Mouse (Mus musculus) erythroblast, embryonic 14.5 days (primary cell): ENCODE measurements around the gene Tspan3. TPM values are rescaled to one million over a fixed set of nuclear protein-coding genes. Genes with fewer than 3 reads are reported as not detected.

Experiments used
- H3K27me3 ChIP-seq: 2 replicates; pipeline ENCODE4 v1.6.1; 2012; ENCODE audit warnings: inconsistent platforms; ENCODE audit not compliant: control insufficient read depth
- H3K36me3 ChIP-seq: 2 replicates; pipeline ENCODE4 v1.6.1; 2012; ENCODE audit warnings: mild to moderate bottlenecking, inconsistent platforms; ENCODE audit not compliant: control insufficient read depth
- H3K4me1 ChIP-seq: 2 replicates; pipeline ENCODE4 v1.6.1; 2012; ENCODE audit warnings: inconsistent platforms; ENCODE audit not compliant: control insufficient read depth
- H3K4me3 ChIP-seq: replicated peaks from 2 replicates; pipeline ENCODE3; 2012; ENCODE audit warnings: moderate library complexity, mild to moderate bottlenecking, inconsistent platforms
- H3K9me3 ChIP-seq: 2 replicates; pipeline ENCODE4 v1.6.1; 2012; ENCODE audit warnings: low read length, inconsistent platforms, mixed read lengths; ENCODE audit not compliant: control insufficient read depth
- GATA1 ChIP-seq: IDR thresholded peaks from 2 replicates; pipeline ENCODE4 v1.6.1; 2012; ENCODE audit warnings: low read length, inconsistent platforms, mixed read lengths
- TAL1 ChIP-seq: IDR thresholded peaks from 3 replicates; pipeline ENCODE4 v1.6.1; 2012; ENCODE audit warnings: low read length, inconsistent platforms, mixed read lengths
- polyA plus RNA-seq: library from polyadenylated mRNA; stranded (reverse); fragments of >175 nt; gene quantifications from 2 replicates; pipeline ENCODE4 v1.2.3, GENCODE M21; 2012

The Tspan3 gene
- polyA plus RNA-seq, 1 experiment, result 0.20 TPM

GRCm38 (mm10) chr9:56160341-56161141, 4.7 kb downstream of the Tspan3 start:
- Histone ChIP-seq H3K4me3 (peak overlapping the region; percentile 89), H3K9me3 (no peaks in the 10 kb centered on the region), H3K27me3 (peaks cover 13% of the 10 kb centered on the region), H3K4me1 (peaks cover 26% of the 10 kb centered on the region), H3K36me3 (no peaks in the 10 kb centered on the region)
- TF ChIP-seq GATA1, result no peak
- no peak for TF ChIP-seq TAL1

- H3K9me3 ChIP-seq, result no peaks in the 10 kb centered on the region
- H3K4me1 ChIP-seq, result peaks cover 22% of the 10 kb centered on the region
- H3K36me3 ChIP-seq, result no peaks in the 10 kb centered on the region
- no peak overlapping the region for H3K4me3 ChIP-seq
- H3K27me3 ChIP-seq, result peaks cover 13% of the 10 kb centered on the region
- no peak for TF ChIP-seq GATA1
- TF ChIP-seq TAL1, result no peak
Observed at GRCm38 (mm10) chr9:56159456-56159855, 5.8 kb downstream of the Tspan3 start.

- no peak for TF ChIP-seq TAL1
- no peak for TF ChIP-seq GATA1
- peaks cover 13% of the 10 kb centered on the region for H3K27me3 ChIP-seq
- no peaks in the 10 kb centered on the region for H3K9me3 ChIP-seq
- no peaks in the 10 kb centered on the region for H3K36me3 ChIP-seq
- no peak overlapping the region for H3K4me3 ChIP-seq
- peaks cover 22% of the 10 kb centered on the region for H3K4me1 ChIP-seq
Observed at GRCm38 (mm10) chr9:56158077-56158476, 7.2 kb downstream of the Tspan3 start.

GRCm38 (mm10) chr9:56154572-56154971, 10.7 kb downstream of the Tspan3 start:
- Histone ChIP-seq H3K27me3 (no peaks in the 10 kb centered on the region), H3K36me3 (no peaks in the 10 kb centered on the region), H3K4me3 (no peak overlapping the region), H3K9me3 (no peaks in the 10 kb centered on the region), H3K4me1 (peaks cover 3% of the 10 kb centered on the region)
- TF ChIP-seq TAL1, result no peak
- TF ChIP-seq GATA1, result no peak

- Histone ChIP-seq H3K4me3 (no peak overlapping the region), H3K27me3 (no peaks in the 10 kb centered on the region), H3K36me3 (no peaks in the 10 kb centered on the region), H3K9me3 (no peaks in the 10 kb centered on the region), H3K4me1 (no peaks in the 10 kb centered on the region)
- no peak for TF ChIP-seq GATA1
- TF ChIP-seq TAL1, result no peak
Observed at GRCm38 (mm10) chr9:56152482-56153007, 12.7 kb downstream of the Tspan3 start.

- Histone ChIP-seq H3K36me3 (no peaks in the 10 kb centered on the region), H3K4me1 (no peaks in the 10 kb centered on the region), H3K27me3 (no peaks in the 10 kb centered on the region), H3K4me3 (no peak overlapping the region), H3K9me3 (no peaks in the 10 kb centered on the region)
- TF ChIP-seq GATA1, result no peak
- TF ChIP-seq TAL1, result no peak
Observed at GRCm38 (mm10) chr9:56151745-56152481, 13.4 kb downstream of the Tspan3 start.

- Histone ChIP-seq H3K4me3 (no peak overlapping the region), H3K27me3 (no peaks in the 10 kb centered on the region)
Observed at GRCm38 (mm10) chr9:56146326-56146923, 18.9 kb downstream of the Tspan3 start.

GRCm38 (mm10) chr9:56144366-56145003, 20.8 kb downstream of the Tspan3 start:
- Histone ChIP-seq H3K27me3 (no peaks in the 10 kb centered on the region), H3K4me3 (no peak overlapping the region), H3K4me1 (no peaks in the 10 kb centered on the region), H3K36me3 (peaks cover 12% of the 10 kb centered on the region), H3K9me3 (no peaks in the 10 kb centered on the region)
- TF ChIP-seq GATA1 (no peak), TAL1 (no peak)

More at GRCm38 (mm10) chr9:56146326-56146923, 18.9 kb downstream of the Tspan3 start:
- TF ChIP-seq TAL1 (no peak), GATA1 (no peak)
- peaks cover 8% of the 10 kb centered on the region for H3K36me3 ChIP-seq
- H3K4me1 ChIP-seq, result no peaks in the 10 kb centered on the region
- no peaks in the 10 kb centered on the region for H3K9me3 ChIP-seq
